Mouse (Mus musculus) adrenal gland, postnatal 0 days (tissue): ENCODE measurements around the gene Srp14. TPM values are rescaled to one million over a fixed set of nuclear protein-coding genes. Genes with fewer than 3 reads are reported as not detected.

ENCODE experiments used
- polyA plus RNA-seq: library from polyadenylated mRNA; unstranded; fragments of >200 nt; fragmentation: Nextera tagmentation; extraction: Ambion mirVana; gene quantifications from 2 replicates; pipeline ENCODE4 v1.2.1, GENCODE M21; 2015

Srp14 gene
- 481 and 513 TPM in 2 replicates for polyA plus RNA-seq

DNA sequence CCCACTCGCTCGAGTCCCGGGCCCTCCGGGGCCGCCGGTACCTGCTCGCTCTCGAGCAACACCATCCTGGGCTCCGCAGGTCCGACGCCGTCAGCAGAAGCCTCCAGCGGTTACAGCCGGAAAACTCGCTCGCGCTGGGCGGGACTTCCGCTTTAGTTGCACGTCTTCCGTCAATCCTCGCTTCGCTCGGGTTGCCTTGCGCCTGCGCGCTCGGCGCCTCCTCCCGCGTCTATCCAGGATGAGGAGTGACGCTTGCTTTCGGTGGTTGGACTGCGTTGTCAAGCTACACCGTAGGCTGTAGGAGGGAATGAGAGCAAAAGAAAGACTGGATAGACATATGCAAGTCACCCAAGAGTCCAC, at the start of gene Srp14:
TSS of gene Srp14 (minus strand) at position 162 of the 360 bp plus-strand sequence.

Other genes with a start within 250 kb of the Srp14 start
- 0.80 and 1.3 TPM in 2 replicates for gene Fsip1, start 222.7 kb downstream of the Srp14 start, polyA plus RNA-seq
- gene Gpr176, start 106.3 kb downstream of the Srp14 start, polyA plus RNA-seq, result 1.4 and 3.1 TPM in 2 replicates
- gene Eif2ak4, start 91.1 kb downstream of the Srp14 start, polyA plus RNA-seq, result 5.5 and 5.6 TPM in 2 replicates
- 2.9 TPM in 2 replicates for gene Bmf, start 70.0 kb upstream of the Srp14 start, polyA plus RNA-seq
- 12.3 and 15.2 TPM in 2 replicates for gene Bub1b, start 118.5 kb upstream of the Srp14 start, polyA plus RNA-seq
- gene Pak6, start 183.6 kb upstream of the Srp14 start, polyA plus RNA-seq, result 3.3 and 5.1 TPM in 2 replicates
- gene Ankrd63, start 224.3 kb upstream of the Srp14 start, polyA plus RNA-seq, result 0.12 TPM in 1 of 2 replicates, not detected in the other
- 0.47 and 0.99 TPM in 2 replicates for gene Plcb2, start 248.7 kb upstream of the Srp14 start, polyA plus RNA-seq